Mouse (Mus musculus) stomach, postnatal 0 days (tissue): ENCODE measurements around the gene Adgra1. TPM values are rescaled to one million over a fixed set of nuclear protein-coding genes. Genes with fewer than 3 reads are reported as not detected.
A peak's percentile ranks its signal among the peaks of the same experiment; 100 is the strongest.

Experiments used
- ATAC-seq: fragments of 200-750 bp; cut with Nextera tagmentation; 2 replicates; pipeline ENCODE4 v1.8.0; 2017; ENCODE audit not compliant: low FRiP score, low TSS enrichment
- DNase-seq: peaks from one replicate; pipeline ENCODE4 v3.0.0-alpha.2; 2016; ENCODE audit warnings: low spot score
- H3K27ac ChIP-seq: fragments of 300-500 bp; sonication (generic); replicated peaks from 2 replicates; pipeline ENCODE4 v1.5.1; 2014; ENCODE audit warnings: mild to moderate bottlenecking, control low read depth
- H3K27me3 ChIP-seq: fragments of 300-500 bp; sonication (generic); 2 replicates; pipeline ENCODE4 v1.6.1; 2014; ENCODE audit warnings: low read length; ENCODE audit not compliant: control insufficient read depth, insufficient read depth
- H3K36me3 ChIP-seq: fragments of 300-500 bp; sonication (generic); 2 replicates; pipeline ENCODE4 v1.6.1; 2014; ENCODE audit warnings: low read length, mixed read lengths; ENCODE audit not compliant: control insufficient read depth, insufficient read depth
- H3K4me1 ChIP-seq: fragments of 300-500 bp; sonication (generic); replicated peaks from 2 replicates; pipeline ENCODE4 v1.6.1; 2014; ENCODE audit warnings: antibody characterized with exemption; ENCODE audit not compliant: control insufficient read depth, insufficient read depth
- H3K4me2 ChIP-seq: fragments of 300-500 bp; sonication (generic); replicated peaks from 2 replicates; pipeline ENCODE4 v1.6.1; 2014; ENCODE audit warnings: low read depth, mild to moderate bottlenecking, control low read depth, moderate library complexity
- H3K4me3 ChIP-seq: fragments of 300-500 bp; sonication (generic); 2 replicates; pipeline ENCODE4 v1.5.1; 2014; ENCODE audit warnings: low read depth, low read length, control low read depth
- H3K9ac ChIP-seq: fragments of 300-500 bp; sonication (generic); 2 replicates; pipeline ENCODE4 v1.6.1; 2014; ENCODE audit warnings: mild to moderate bottlenecking, low read length, control low read depth, mixed read lengths
- H3K9me3 ChIP-seq: fragments of 300-500 bp; sonication (generic); 2 replicates; pipeline ENCODE4 v1.6.1; 2016; ENCODE audit warnings: low read length; ENCODE audit not compliant: control insufficient read depth
- CTCF ChIP-seq: IDR thresholded peaks from 2 replicates; pipeline ENCODE4 v1.5.1; 2016; ENCODE audit warnings: antibody characterized with exemption, low read depth, mild to moderate bottlenecking, moderate library complexity
- EP300 ChIP-seq: optimal IDR thresholded peaks from 2 replicates; pipeline ENCODE3; 2016; ENCODE audit warnings: antibody characterized with exemption
- WGBS: fragments of 180-500 bp; shearing (Covaris S2); extraction: QIAGEN DNeasy Blood & Tissue Kit; methylation state at CpG from one replicate; pipeline ENCODE4 v1.1.7; 2014; 5-methylcytosine and 5-hydroxymethylcytosine counted together
- polyA plus RNA-seq: library from polyadenylated mRNA; unstranded; fragments of >200 nt; fragmentation: Nextera tagmentation; extraction: Ambion mirVana; gene quantifications from 2 replicates; pipeline ENCODE4 v1.2.1, GENCODE M21; 2015

Adgra1 gene
- polyA plus RNA-seq, 1 experiment from 2014 or later, result 0.55 TPM

- H3K27me3 ChIP-seq, result no peaks in the 10 kb centered on the region
- WGBS, result 48% methylated on average over 1 of the region's 1 CpGs
- no peaks in the 10 kb centered on the region for H3K36me3 ChIP-seq
- no peak overlapping the region for H3K4me2 ChIP-seq
- ATAC-seq (no peak), DNase-seq (no peak)
- no peaks in the 10 kb centered on the region for H3K4me1 ChIP-seq
- H3K4me3 ChIP-seq, result no peak overlapping the region
- H3K9ac ChIP-seq, result no peak overlapping the region
- TF ChIP-seq CTCF, result no peak
- H3K9me3 ChIP-seq, result no peaks in the 10 kb centered on the region
- H3K27ac ChIP-seq, result no peak overlapping the region
These were observed 68.0 kb downstream of the Adgra1 start for GRCm38 (mm10) chr7:139901981-139902380.

GRCm38 (mm10) chr7:139905261-139905660 is 71.3 kb downstream of the Adgra1 start:
- no peak overlapping the region for H3K4me3 ChIP-seq

GRCm38 (mm10) chr7:139905661-139906060 is 71.7 kb downstream of the Adgra1 start:
- Histone ChIP-seq H3K36me3 (no peaks in the 10 kb centered on the region), H3K4me2 (no peak overlapping the region), H3K27me3 (no peaks in the 10 kb centered on the region), H3K27ac (no peak overlapping the region), H3K9ac (no peak overlapping the region), H3K9me3 (no peaks in the 10 kb centered on the region), H3K4me3 (no peak overlapping the region), H3K4me1 (no peaks in the 10 kb centered on the region)
- DNase-seq (peak; percentile 64), ATAC-seq (peak; percentile 62; the same call in 1 of the 2 replicates)
- TF ChIP-seq CTCF (peak; percentile 77), EP300 (no peak)
- 7% methylated on average over 6 of the region's 6 CpGs for WGBS

More at GRCm38 (mm10) chr7:139905261-139905660, 71.3 kb downstream of the Adgra1 start:
- no peak overlapping the region for H3K9ac ChIP-seq
- H3K4me1 ChIP-seq, result no peaks in the 10 kb centered on the region
- no peak for DNase-seq
- TF ChIP-seq CTCF (no peak), EP300 (no peak)
- H3K27me3 ChIP-seq, result no peaks in the 10 kb centered on the region
- no peak for ATAC-seq
- 23% methylated on average over 6 of the region's 6 CpGs for WGBS
- no peak overlapping the region for H3K27ac ChIP-seq
- H3K36me3 ChIP-seq, result no peaks in the 10 kb centered on the region
- H3K9me3 ChIP-seq, result no peaks in the 10 kb centered on the region
- no peak overlapping the region for H3K4me2 ChIP-seq

GRCm38 (mm10) chr7:139908176-139908575 is 74.2 kb downstream of the Adgra1 start:
- Histone ChIP-seq H3K4me1 (no peaks in the 10 kb centered on the region), H3K9ac (no peak overlapping the region), H3K9me3 (no peaks in the 10 kb centered on the region), H3K27me3 (no peaks in the 10 kb centered on the region), H3K4me3 (no peak overlapping the region), H3K4me2 (no peak overlapping the region), H3K36me3 (no peaks in the 10 kb centered on the region), H3K27ac (no peak overlapping the region)
- no peak for TF ChIP-seq CTCF
- ATAC-seq, result no peak
- DNase-seq, result no peak
- 46% methylated on average over 5 of the region's 5 CpGs for WGBS

GRCm38 (mm10) chr7:139909469-139909868 is 75.5 kb downstream of the Adgra1 start:
- DNase-seq, result no peak
- no peaks in the 10 kb centered on the region for H3K9me3 ChIP-seq
- whole genome bisulfite sequencing, result 50% methylated on average over 6 of the region's 6 CpGs
- H3K27me3 ChIP-seq, result no peaks in the 10 kb centered on the region
- H3K36me3 ChIP-seq, result no peaks in the 10 kb centered on the region
- H3K4me3 ChIP-seq, result no peak overlapping the region
- no peak overlapping the region for H3K27ac ChIP-seq
- TF ChIP-seq CTCF (no peak), EP300 (no peak)
- no peak overlapping the region for H3K9ac ChIP-seq
- ATAC-seq, result no peak
- no peak overlapping the region for H3K4me2 ChIP-seq
- H3K4me1 ChIP-seq, result no peaks in the 10 kb centered on the region

GRCm38 (mm10) chr7:139910204-139910835 is 76.3 kb downstream of the Adgra1 start:
- Histone ChIP-seq H3K9ac (no peak overlapping the region), H3K4me2 (no peak overlapping the region), H3K36me3 (no peaks in the 10 kb centered on the region), H3K9me3 (no peaks in the 10 kb centered on the region), H3K4me1 (no peaks in the 10 kb centered on the region), H3K4me3 (no peak overlapping the region), H3K27me3 (no peaks in the 10 kb centered on the region), H3K27ac (no peak overlapping the region)
- no peak for DNase-seq
- WGBS, result 58% methylated on average over 11 of the region's 11 CpGs
- no peak for ATAC-seq
- TF ChIP-seq CTCF (no peak), EP300 (no peak)
